In genomic region chr6:41951330-41951729, GRCm38 (mm10) we compare ENCODE assay signal across 29 mouse cellular contexts. TPM values are rescaled to one million over a fixed set of nuclear protein-coding genes. Genes with fewer than 3 reads are reported as not detected.
DNase-seq lines count a peak whose midpoint lies in the region; ATAC-seq and TF ChIP-seq lines count a peak whose summit lies in the region.
"Had no signal": no experiment of that assay in that cellular context is flagged by ENCODE, and none has a peak within 500 bp of the region (broad histone marks: within the 10 kb centered on the region; RNA-seq: fewer than 3 reads in every experiment).

Gene Sval1, plus strand, starts transcription at chr6:41951630.

- ATAC-seq in erythroblast, adult 5-6 weeks (replicated peaks; ENCODE audit: low FRiP score, poor library complexity, severe bottlenecking): no peak
- ATAC-seq: forebrain, embryonic 13.5 days; forebrain, embryonic 15.5 days; forebrain, postnatal 0 days had no signal

- H3K27ac ChIP-seq in layer of hippocampus, adult 2 months: no peak within 1 kb of the TSS
- H3K27ac ChIP-seq: embryonic facial prominence, embryonic 13.5 days; embryonic facial prominence, embryonic 15.5 days; forebrain, embryonic 13.5 days; forebrain, embryonic 15.5 days had no signal

- no peak for TF ChIP-seq CTCF in layer of hippocampus, adult 2 months (conservative IDR thresholded peaks at IDR 0.05)
- no peak for TF ChIP-seq CTCF in brain, embryonic 14.5 days (IDR thresholded peaks at IDR 0.05; ENCODE audit: borderline replicate concordance, extremely low read depth, insufficient read depth, insufficient read length)

- no peak for TF ChIP-seq POLR2A in brain, embryonic 14.5 days (IDR thresholded peaks at IDR 0.05; ENCODE audit: borderline replicate concordance, extremely low read depth, insufficient read depth, insufficient read length, poor library complexity, severe bottlenecking)

- no peak within 1 kb of the TSS for H3K4me3 ChIP-seq in layer of hippocampus, adult 2 months
- H3K4me3 ChIP-seq: embryonic facial prominence, embryonic 13.5 days; embryonic facial prominence, embryonic 15.5 days; forebrain, embryonic 13.5 days; forebrain, embryonic 15.5 days had no signal

- DNase-seq in layer of hippocampus, adult 11-12 months (ENCODE audit: low spot score): peak; percentile 2
- no peak for DNase-seq in layer of hippocampus, adult 2 months (ENCODE audit: low spot score in 2 of 2)
- DNase-seq in layer of hippocampus, adult 9-11 months: peak; percentile 5
- DNase-seq in layer of hippocampus, postnatal 10 days (ENCODE audit: low spot score in 2 of 2): no peak
- DNase-seq in brain, adult 2 months (ENCODE audit: low read depth, low spot score): peak; percentile 1
- peak; percentile 0 for DNase-seq in brain, embryonic 14.5 days (ENCODE audit: low read depth)
- DNase-seq: adrenal gland, adult 2 months; adrenal gland, postnatal 10 days; adrenal gland, postnatal 25 days; cerebellum, adult 11 months; cerebellum, adult 18-20 months; cerebellum, adult 8-10 months; cerebellum, adult 9-11 months; cerebellum, postnatal 14 days; cerebellum, postnatal 36 days; embryo, embryonic 11 days; forebrain, postnatal 0 days had no signal

RNA-seq across cellular contexts. Expression of gene Sval1, which starts in this region (rescaled TPM):
- not detected for total RNA-seq in layer of hippocampus, adult 2 months (2021)
- total RNA-seq in layer of hippocampus, postnatal 10 days (2021): not detected
- not detected in 2 replicates for polyA plus RNA-seq in brain, embryonic 14.5 days (2012; rRNA removed)
- total RNA-seq in erythroblast, adult 5-6 weeks (2015; ENCODE audit: low replicate concordance): not detected in 2 replicates
- total RNA-seq in erythroblast, adult 5-6 weeks (2017; ENCODE audit: low replicate concordance): not detected in 2 replicates
- total RNA-seq: adrenal gland, adult 2 months; adrenal gland, postnatal 10 days; adrenal gland, postnatal 25 days; adrenal gland, postnatal 4 days; common myeloid progenitor, adult 5-6 weeks; ES-E14; forebrain, postnatal 0 days; MEL had no signal
- polyA plus RNA-seq: adrenal gland, adult 2 months; C2C12; embryonic facial prominence, embryonic 11.5 days; embryonic facial prominence, embryonic 13.5 days; embryonic facial prominence, embryonic 15.5 days; forebrain, embryonic 11.5 days; forebrain, embryonic 13.5 days; forebrain, embryonic 15.5 days; forebrain, postnatal 0 days had no signal

Comparison
In these comparisons a context has a peak if more than half of its experiments do, and no peak if none do; other contexts are left out.
1. DNase-seq: peak in layer of hippocampus, adult 11-12 months (single experiment), layer of hippocampus, adult 9-11 months (single experiment) and brain, adult 2 months (single experiment); none in layer of hippocampus, adult 2 months (0 of 2) and layer of hippocampus, postnatal 10 days (0 of 2).
2. Peak in DNase-seq in brain, embryonic 14.5 days; RNA of the gene not detected or under 1 TPM.